Mouse (Mus musculus) kidney, embryonic 14.5 days (tissue): ENCODE results near the gene Grb2. TPM values are rescaled to one million over a fixed set of nuclear protein-coding genes. Genes with fewer than 3 reads are reported as not detected.

Source experiments
- ATAC-seq: fragments of 200-750 bp; cut with Nextera tagmentation; 2 replicates; pipeline ENCODE4 v1.8.0; 2017; ENCODE audit warnings: moderate number of reproducible peaks, mild to moderate bottlenecking, moderate TSS enrichment, moderate library complexity; ENCODE audit not compliant: low FRiP score, low TSS enrichment
- H3K27ac ChIP-seq: fragments of 300-500 bp; sonication (generic); 2 replicates; pipeline ENCODE4 v1.5.1; 2014; ENCODE audit warnings: low read depth, mild to moderate bottlenecking, low read length, moderate library complexity, mixed read lengths
- H3K27me3 ChIP-seq: fragments of 300-500 bp; sonication (generic); 2 replicates; pipeline ENCODE4 v1.6.1; 2014; ENCODE audit warnings: mild to moderate bottlenecking, low read length; ENCODE audit not compliant: control insufficient read depth, insufficient read depth
- H3K36me3 ChIP-seq: fragments of 300-500 bp; sonication (generic); 2 replicates; pipeline ENCODE4 v1.6.1; 2014; ENCODE audit warnings: low read length, mixed read lengths; ENCODE audit not compliant: control insufficient read depth, insufficient read depth
- H3K4me1 ChIP-seq: fragments of 300-500 bp; sonication (generic); 2 replicates; pipeline ENCODE4 v1.6.1; 2014; ENCODE audit warnings: low read length, mixed read lengths; ENCODE audit not compliant: control insufficient read depth, insufficient read depth
- H3K4me2 ChIP-seq: fragments of 300-500 bp; sonication (generic); replicated peaks from 2 replicates; pipeline ENCODE4 v1.6.1; 2014; ENCODE audit warnings: low read depth, mild to moderate bottlenecking, low read length
- H3K4me3 ChIP-seq: fragments of 300-500 bp; sonication (generic); 2 replicates; pipeline ENCODE4 v1.5.1; 2014; ENCODE audit warnings: mild to moderate bottlenecking, low read length
- H3K9ac ChIP-seq: fragments of 300-500 bp; sonication (generic); 2 replicates; pipeline ENCODE4 v1.6.1; 2014; ENCODE audit warnings: low read depth, mild to moderate bottlenecking, low read length, moderate library complexity
- H3K9me3 ChIP-seq: fragments of 300-500 bp; sonication (generic); 2 replicates; pipeline ENCODE4 v1.6.1; 2016; ENCODE audit warnings: low read length; ENCODE audit not compliant: control insufficient read depth
- WGBS: fragments of 180-500 bp; shearing (Covaris S2); extraction: QIAGEN DNeasy Blood & Tissue Kit; methylation state at CpG from one replicate; pipeline ENCODE4 v1.1.7; 2014; 5-methylcytosine and 5-hydroxymethylcytosine counted together
- polyA plus RNA-seq: library from polyadenylated mRNA; unstranded; fragments of >200 nt; fragmentation: Nextera tagmentation; extraction: Ambion mirVana; gene quantifications from 2 replicates; pipeline ENCODE4 v1.2.1, GENCODE M21; 2014

Gene Grb2
- polyA plus RNA-seq, 1 experiment from 2014 or later, result 47.7 TPM

- Histone ChIP-seq H3K27me3 (no peaks in the 10 kb centered on the region), H3K27ac (no peak overlapping the region), H3K4me1 (peaks cover 20% of the 10 kb centered on the region), H3K9me3 (no peaks in the 10 kb centered on the region), H3K36me3 (peaks cover 9% of the 10 kb centered on the region; the same call in 1 of the 2 replicates), H3K4me3 (no peak overlapping the region), H3K4me2 (no peak overlapping the region), H3K9ac (no peak overlapping the region)
- 68% methylated on average over 4 of the region's 4 CpGs for WGBS
- no peak for ATAC-seq
Observed at GRCm38 (mm10) chr11:115696471-115696870, 11.9 kb downstream of the Grb2 start.

DNA sequence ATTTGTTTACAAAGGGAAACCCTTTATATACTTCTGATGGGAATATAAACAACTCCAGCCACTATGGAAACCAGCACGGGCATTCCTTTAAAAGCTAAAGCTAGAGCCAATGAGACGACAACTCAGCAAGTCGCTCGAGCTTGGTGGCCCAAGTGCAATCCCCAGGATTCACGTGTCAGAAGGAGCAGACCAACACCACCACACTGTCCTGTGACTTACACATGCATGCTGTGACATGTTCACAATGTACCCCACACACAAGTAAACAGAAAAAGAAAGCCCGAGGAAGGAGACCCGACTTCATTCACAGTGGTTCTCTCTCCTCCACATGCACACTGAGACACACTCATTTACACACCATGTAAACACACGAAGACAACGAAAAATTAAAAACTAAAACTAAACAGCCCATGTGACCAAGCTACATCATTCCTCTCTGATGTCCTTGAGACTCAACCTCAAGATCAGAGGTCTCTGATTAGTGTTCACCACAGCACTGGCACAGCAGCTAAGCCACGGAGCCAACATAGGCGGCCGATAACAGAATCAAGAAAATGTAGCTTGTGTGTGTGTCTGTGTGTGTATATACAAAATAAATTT, 14.3 kb downstream of the Grb2 start:
- Histone ChIP-seq H3K36me3 (peaks cover 14% of the 10 kb centered on the region; the same call in 1 of the 2 replicates), H3K27ac (no peak overlapping the region), H3K27me3 (no peaks in the 10 kb centered on the region), H3K9ac (no peak overlapping the region), H3K4me1 (peaks cover 10% of the 10 kb centered on the region), H3K4me2 (no peak overlapping the region), H3K4me3 (no peak overlapping the region), H3K9me3 (no peaks in the 10 kb centered on the region)
- no peak for ATAC-seq
- 92% methylated on average over 12 of the region's 12 CpGs for WGBS

DNA sequence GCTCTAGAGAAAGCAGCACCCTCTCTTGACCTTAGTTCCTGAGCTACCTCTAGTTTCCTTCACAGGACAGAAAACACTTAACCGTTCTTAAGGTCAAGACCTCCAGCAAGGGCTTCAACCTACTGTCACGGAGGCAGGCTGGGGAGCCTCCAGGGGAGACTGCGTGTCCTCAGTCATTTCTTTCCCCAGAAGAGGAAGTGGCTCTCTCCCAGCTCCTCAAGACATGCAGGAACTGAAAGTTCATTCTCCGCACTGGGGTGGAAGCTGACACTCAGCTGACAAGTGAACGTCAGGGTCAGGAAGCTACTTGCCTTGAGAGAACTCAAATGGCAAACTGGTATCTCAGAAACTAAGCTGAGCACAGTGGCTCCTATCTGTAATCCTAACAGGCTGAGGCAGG, 15.6 kb downstream of the Grb2 start:
- Histone ChIP-seq H3K9ac (no peak overlapping the region), H3K27me3 (no peaks in the 10 kb centered on the region), H3K27ac (no peak overlapping the region; the same call in 1 of the 2 replicates), H3K4me2 (no peak overlapping the region), H3K9me3 (no peaks in the 10 kb centered on the region), H3K4me1 (no peaks in the 10 kb centered on the region), H3K36me3 (peaks cover 13% of the 10 kb centered on the region; the same call in 1 of the 2 replicates), H3K4me3 (no peak overlapping the region)
- ATAC-seq, result no peak
- WGBS, result 35% methylated on average over 5 of the region's 5 CpGs

GRCm38 (mm10) chr11:115691976-115692375, 16.4 kb downstream of the Grb2 start:
- no peak for ATAC-seq
- no peak overlapping the region for H3K9ac ChIP-seq
- H3K4me1 ChIP-seq, result no peaks in the 10 kb centered on the region
- H3K4me3 ChIP-seq, result no peak overlapping the region
- H3K27ac ChIP-seq, result no peak overlapping the region
- WGBS, result 92% methylated on average over 2 of the region's 2 CpGs
- H3K36me3 ChIP-seq, result peaks cover 5% of the 10 kb centered on the region; the same call in 1 of the 2 replicates
- no peaks in the 10 kb centered on the region for H3K9me3 ChIP-seq
- no peak overlapping the region for H3K4me2 ChIP-seq
- H3K27me3 ChIP-seq, result no peaks in the 10 kb centered on the region

GRCm38 (mm10) chr11:115691511-115691910, 16.9 kb downstream of the Grb2 start:
- H3K4me3 ChIP-seq, result no peak overlapping the region
- H3K9ac ChIP-seq, result no peak overlapping the region
- no peaks in the 10 kb centered on the region for H3K27me3 ChIP-seq
- no peak overlapping the region for H3K4me2 ChIP-seq
- no peak for ATAC-seq
- 92% methylated on average over 5 of the region's 5 CpGs for WGBS
- H3K36me3 ChIP-seq, result peaks cover 5% of the 10 kb centered on the region; the same call in 1 of the 2 replicates
- no peaks in the 10 kb centered on the region for H3K4me1 ChIP-seq
- no peaks in the 10 kb centered on the region for H3K9me3 ChIP-seq
- H3K27ac ChIP-seq, result no peak overlapping the region

DNA sequence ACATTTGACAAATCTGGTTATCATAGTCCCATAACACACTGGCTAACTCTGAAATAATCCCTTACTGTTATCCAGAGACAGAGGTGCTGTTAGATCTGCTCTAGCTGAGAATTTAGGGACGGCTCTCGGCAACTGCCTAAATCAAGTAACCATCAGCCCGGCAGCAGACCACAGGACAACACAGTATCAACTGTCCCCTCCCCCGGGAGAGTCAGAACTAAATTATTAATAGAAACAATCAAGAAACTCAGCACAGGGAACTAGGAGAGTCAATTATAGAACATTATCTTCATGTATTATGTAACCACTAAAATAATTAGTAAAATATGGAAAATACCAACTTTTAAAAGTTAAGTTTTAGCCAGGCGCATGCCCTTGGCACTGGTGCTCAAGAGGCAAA, 17.4 kb downstream of the Grb2 start:
- H3K36me3 ChIP-seq, result peaks cover 5% of the 10 kb centered on the region; the same call in 1 of the 2 replicates
- no peak for ATAC-seq
- no peak overlapping the region for H3K4me3 ChIP-seq
- no peaks in the 10 kb centered on the region for H3K27me3 ChIP-seq
- no peak overlapping the region for H3K27ac ChIP-seq
- no peaks in the 10 kb centered on the region for H3K4me1 ChIP-seq
- no peaks in the 10 kb centered on the region for H3K9me3 ChIP-seq
- no peak overlapping the region for H3K9ac ChIP-seq
- 86% methylated on average over 5 of the region's 5 CpGs for WGBS
- H3K4me2 ChIP-seq, result no peak overlapping the region

- no peaks in the 10 kb centered on the region for H3K9me3 ChIP-seq
- no peak overlapping the region for H3K4me2 ChIP-seq
- no peak overlapping the region for H3K4me3 ChIP-seq
- ATAC-seq, result no peak
- WGBS, result 89% methylated on average over 5 of the region's 5 CpGs
- no peaks in the 10 kb centered on the region for H3K27me3 ChIP-seq
- no peak overlapping the region for H3K9ac ChIP-seq
- H3K36me3 ChIP-seq, result peaks cover 5% of the 10 kb centered on the region; the same call in 1 of the 2 replicates
- H3K4me1 ChIP-seq, result no peaks in the 10 kb centered on the region
- no peak overlapping the region for H3K27ac ChIP-seq
Observed at GRCm38 (mm10) chr11:115690356-115690755, 18.0 kb downstream of the Grb2 start.

GRCm38 (mm10) chr11:115689137-115689915, 19.1 kb downstream of the Grb2 start:
- 92% methylated on average over 14 of the region's 14 CpGs for WGBS
- Histone ChIP-seq H3K36me3 (peaks cover 5% of the 10 kb centered on the region; the same call in 1 of the 2 replicates), H3K27ac (no peak overlapping the region), H3K9ac (no peak overlapping the region), H3K4me2 (no peak overlapping the region), H3K9me3 (no peaks in the 10 kb centered on the region), H3K4me3 (no peak overlapping the region), H3K4me1 (no peaks in the 10 kb centered on the region), H3K27me3 (no peaks in the 10 kb centered on the region)
- ATAC-seq, result no peak

DNA sequence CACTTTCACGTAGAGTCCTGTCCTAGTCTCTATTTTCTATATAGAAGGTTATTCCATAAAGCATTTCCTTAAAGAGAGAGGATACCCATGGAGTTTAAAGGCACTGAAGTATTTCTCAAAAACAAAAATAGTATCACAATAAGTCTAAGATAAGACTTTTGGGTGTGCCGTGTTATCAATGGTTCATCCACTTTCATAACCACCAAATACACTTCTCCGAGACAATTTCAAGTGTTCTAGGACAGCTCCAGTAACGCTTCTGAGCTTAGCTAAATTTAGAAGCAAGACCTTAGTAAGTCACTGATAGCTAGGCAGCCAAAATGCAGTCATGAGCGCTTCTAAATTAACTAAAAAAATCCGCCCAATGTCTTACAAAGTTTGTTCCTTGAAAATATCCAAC, 22.0 kb downstream of the Grb2 start:
- no peak overlapping the region for H3K4me2 ChIP-seq
- no peaks in the 10 kb centered on the region for H3K4me1 ChIP-seq
- no peak overlapping the region for H3K9ac ChIP-seq
- no peaks in the 10 kb centered on the region for H3K9me3 ChIP-seq
- no peak overlapping the region for H3K4me3 ChIP-seq
- H3K27ac ChIP-seq, result no peak overlapping the region
- H3K36me3 ChIP-seq, result peaks cover 14% of the 10 kb centered on the region; the same call in 1 of the 2 replicates
- WGBS, result 92% methylated on average over 6 of the region's 6 CpGs
- H3K27me3 ChIP-seq, result no peaks in the 10 kb centered on the region
- no peak for ATAC-seq
